Mouse (Mus musculus) kidney, postnatal 4 days (tissue): Measurements from ENCODE around the gene Tmem130.

ENCODE experiments used
- DNase-seq, 2 experiments: peaks; one replicate each; pipeline ENCODE4 v3.0.0; 2021; ENCODE audit warnings: mixed read lengths in 2 of 2

Gene Tmem130

GRCm38 (mm10) chr5:144761161-144761868 is at the start of gene Tmem130:
Tmem130 (minus strand) TSS chr5:144761818.
- peak; percentile 26 to 54 for DNase-seq

- no peak for DNase-seq
Observed at GRCm38 (mm10) chr5:144806931-144807330, 45.3 kb upstream of the Tmem130 start.

GRCm38 (mm10) chr5:144804181-144804580 is 42.6 kb upstream of the Tmem130 start:
- no peak for DNase-seq

GRCm38 (mm10) chr5:144803066-144803465 is 41.4 kb upstream of the Tmem130 start:
- DNase-seq: no peak

- DNase-seq: no peak
Observed at GRCm38 (mm10) chr5:144797116-144797515, 35.5 kb upstream of the Tmem130 start.

GRCm38 (mm10) chr5:144794687-144795086 is 33.1 kb upstream of the Tmem130 start:
- peak; percentile 31 to 43 for DNase-seq

- no peak for DNase-seq
Observed at GRCm38 (mm10) chr5:144793374-144793773, 31.8 kb upstream of the Tmem130 start.

GRCm38 (mm10) chr5:144786464-144786863 is 24.8 kb upstream of the Tmem130 start:
- DNase-seq: no peak

GRCm38 (mm10) chr5:144780654-144781053 is 19.0 kb upstream of the Tmem130 start:
- no peak for DNase-seq

GRCm38 (mm10) chr5:144773231-144773630 is 11.6 kb upstream of the Tmem130 start:
- no peak for DNase-seq

GRCm38 (mm10) chr5:144769067-144769482 is 7.5 kb upstream of the Tmem130 start:
- DNase-seq: no peak

- peak; percentile 93 to 95 for DNase-seq
Observed at GRCm38 (mm10) chr5:144767911-144768841, 6.6 kb upstream of the Tmem130 start.

- DNase-seq: peak in 1 of 2 experiments; percentile 6
Observed at GRCm38 (mm10) chr5:144767106-144767798, 5.6 kb upstream of the Tmem130 start, which contains the start of gene Trrap. Trrap (plus strand) TSS chr5:144767732.

- DNase-seq: no peak
Observed at GRCm38 (mm10) chr5:144766646-144767045, 5.0 kb upstream of the Tmem130 start.

- peak in 1 of 2 experiments; percentile 30 for DNase-seq
Observed at GRCm38 (mm10) chr5:144766026-144766425, 4.4 kb upstream of the Tmem130 start.

GRCm38 (mm10) chr5:144758422-144758821 is 3.2 kb downstream of the Tmem130 start:
- DNase-seq: no peak

- DNase-seq: no peak
Observed at GRCm38 (mm10) chr5:144757402-144757801, 4.2 kb downstream of the Tmem130 start.

GRCm38 (mm10) chr5:144755191-144755590 is 6.4 kb downstream of the Tmem130 start:
- no peak for DNase-seq

- DNase-seq: peak; percentile 59 to 66
Observed at GRCm38 (mm10) chr5:144753041-144753440, 8.6 kb downstream of the Tmem130 start.

- DNase-seq: peak; percentile 30 to 57
Observed at GRCm38 (mm10) chr5:144752432-144752831, 9.2 kb downstream of the Tmem130 start.

GRCm38 (mm10) chr5:144737101-144737500 is 24.5 kb downstream of the Tmem130 start:
- DNase-seq: no peak

- peak; percentile 84 to 85 for DNase-seq
Observed at GRCm38 (mm10) chr5:144734949-144735348, 26.7 kb downstream of the Tmem130 start.

GRCm38 (mm10) chr5:144733953-144734352 is 27.7 kb downstream of the Tmem130 start:
- peak; percentile 76 to 78 for DNase-seq
